Mouse (Mus musculus): Measurements from ENCODE around the gene Pnpla1. TPM values are rescaled to one million over a fixed set of nuclear protein-coding genes. Genes with fewer than 3 reads are reported as not detected.

The Pnpla1 gene
- polyA plus RNA-seq, 1 experiment from 2014 or later: 1.2 TPM

GRCm38 (mm10) chr17:28931436-28932211, 73.4 kb downstream of the Pnpla1 start:
- Histone ChIP-seq H3K9ac (no peak overlapping the region), H3K27ac (peak overlapping the region; percentile 69), H3K4me1 (replicated peaks) (peaks cover 13% of the 10 kb centered on the region), H3K36me3 (no peaks in the 10 kb centered on the region), H3K4me2 (replicated peaks) (no peak overlapping the region), H3K9me3 (no peaks in the 10 kb centered on the region), H3K27me3 (replicated peaks) (no peaks in the 10 kb centered on the region), H3K4me3 (replicated peaks) (no peak overlapping the region)
- 86% methylated on average over 18 of the region's 18 CpGs for WGBS
- ATAC-seq: no peak

GRCm38 (mm10) chr17:28932274-28932673, 74.1 kb downstream of the Pnpla1 start:
- no peak overlapping the region for H3K4me2 ChIP-seq (replicated peaks)
- 79% methylated on average over 4 of the region's 4 CpGs for WGBS
- H3K9me3 ChIP-seq: no peaks in the 10 kb centered on the region
- H3K4me3 ChIP-seq (replicated peaks): no peak overlapping the region
- ATAC-seq: no peak
- no peaks in the 10 kb centered on the region for H3K36me3 ChIP-seq
- H3K27me3 ChIP-seq (replicated peaks): no peaks in the 10 kb centered on the region
- H3K4me1 ChIP-seq (replicated peaks): peaks cover 13% of the 10 kb centered on the region
- no peak overlapping the region for H3K9ac ChIP-seq
- 0 out of 2 replicates have a peak overlapping the region, but pooled peaks have one; percentile 69 for H3K27ac ChIP-seq

GRCm38 (mm10) chr17:28934120-28934916, 76.1 kb downstream of the Pnpla1 start:
- no peaks in the 10 kb centered on the region for H3K36me3 ChIP-seq
- no peak overlapping the region for H3K27ac ChIP-seq
- ATAC-seq: no peak
- peaks cover 13% of the 10 kb centered on the region for H3K4me1 ChIP-seq (replicated peaks)
- H3K9me3 ChIP-seq: no peaks in the 10 kb centered on the region
- no peak overlapping the region for H3K9ac ChIP-seq
- no peak overlapping the region for H3K4me3 ChIP-seq (replicated peaks)
- H3K4me2 ChIP-seq (replicated peaks): no peak overlapping the region
- no peaks in the 10 kb centered on the region for H3K27me3 ChIP-seq (replicated peaks)
- 68% methylated on average over 19 of the region's 19 CpGs for WGBS

GRCm38 (mm10) chr17:28936133-28936532, 77.9 kb downstream of the Pnpla1 start:
- no peak for ATAC-seq
- H3K36me3 ChIP-seq: no peaks in the 10 kb centered on the region
- H3K4me2 ChIP-seq (replicated peaks): no peak overlapping the region
- no peaks in the 10 kb centered on the region for H3K9me3 ChIP-seq
- peaks cover 4% of the 10 kb centered on the region for H3K4me1 ChIP-seq (replicated peaks)
- WGBS: 93% methylated on average over 7 of the region's 7 CpGs
- no peaks in the 10 kb centered on the region for H3K27me3 ChIP-seq (replicated peaks)
- no peak overlapping the region for H3K9ac ChIP-seq
- no peak overlapping the region for H3K27ac ChIP-seq
- H3K4me3 ChIP-seq (replicated peaks): no peak overlapping the region

GRCm38 (mm10) chr17:28936622-28937345, 78.6 kb downstream of the Pnpla1 start:
- 81% methylated on average over 10 of the region's 10 CpGs for WGBS
- no peak overlapping the region for H3K4me3 ChIP-seq (replicated peaks)
- H3K4me1 ChIP-seq (replicated peaks): peaks cover 4% of the 10 kb centered on the region
- ATAC-seq: no peak
- no peaks in the 10 kb centered on the region for H3K27me3 ChIP-seq (replicated peaks)
- H3K9ac ChIP-seq: no peak overlapping the region
- no peak overlapping the region for H3K4me2 ChIP-seq (replicated peaks)
- H3K27ac ChIP-seq: no peak overlapping the region
- H3K36me3 ChIP-seq: no peaks in the 10 kb centered on the region
- H3K9me3 ChIP-seq: no peaks in the 10 kb centered on the region

Other genes with a start within 250 kb of the Pnpla1 start
- gene Srpk1, start 235.7 kb upstream of the Pnpla1 start, polyA plus RNA-seq (2015; fragmentation: Nextera tagmentation; extraction: Ambion mirVana): 97.1 and 97.5 TPM in 2 replicates
- gene Slc26a8, start 168.2 kb upstream of the Pnpla1 start, polyA plus RNA-seq (2015; fragmentation: Nextera tagmentation; extraction: Ambion mirVana): 0.11 and 0.20 TPM in 2 replicates
- gene Mapk14, start 167.1 kb upstream of the Pnpla1 start, polyA plus RNA-seq (2015; fragmentation: Nextera tagmentation; extraction: Ambion mirVana): 42.4 and 45.5 TPM in 2 replicates
- gene AC170998.1, start 132.3 kb upstream of the Pnpla1 start, polyA plus RNA-seq (2015; fragmentation: Nextera tagmentation; extraction: Ambion mirVana): 2.1 and 2.4 TPM in 2 replicates
- 214 and 219 TPM in 2 replicates for gene Mapk13, start 89.1 kb upstream of the Pnpla1 start, polyA plus RNA-seq (2015; fragmentation: Nextera tagmentation; extraction: Ambion mirVana)
- 13.1 and 18.1 TPM in 2 replicates for gene Brpf3, start 57.3 kb upstream of the Pnpla1 start, polyA plus RNA-seq (2015; fragmentation: Nextera tagmentation; extraction: Ambion mirVana)
- 4.4 and 4.8 TPM in 2 replicates for gene 4930539E08Rik, start 56.9 kb downstream of the Pnpla1 start, polyA plus RNA-seq (2015; fragmentation: Nextera tagmentation; extraction: Ambion mirVana)
- gene Pxt1, start 85.4 kb downstream of the Pnpla1 start, polyA plus RNA-seq (2015; fragmentation: Nextera tagmentation; extraction: Ambion mirVana): not detected in 2 replicates
- gene Kctd20, start 93.5 kb downstream of the Pnpla1 start, polyA plus RNA-seq (2015; fragmentation: Nextera tagmentation; extraction: Ambion mirVana): 64.9 and 68.9 TPM in 2 replicates
- gene Stk38, start 149.6 kb downstream of the Pnpla1 start, polyA plus RNA-seq (2015; fragmentation: Nextera tagmentation; extraction: Ambion mirVana): 90.0 and 90.7 TPM in 2 replicates
- gene Srsf3, start 174.2 kb downstream of the Pnpla1 start, polyA plus RNA-seq (2015; fragmentation: Nextera tagmentation; extraction: Ambion mirVana): 485 and 544 TPM in 2 replicates
- 92.2 and 98.3 TPM in 2 replicates for gene Cdkn1a, start 232.6 kb downstream of the Pnpla1 start, polyA plus RNA-seq (2015; fragmentation: Nextera tagmentation; extraction: Ambion mirVana)

Measured in intestine, embryonic 15.5 days (tissue).